Mouse (Mus musculus) heart, postnatal 14 days (tissue): Measurements from ENCODE around the gene A730049H05Rik. TPM values are rescaled to one million over a fixed set of nuclear protein-coding genes. Genes with fewer than 3 reads are reported as not detected.

Experiments used
- DNase-seq, 2 experiments: peaks; one replicate each; pipeline ENCODE4 v3.0.0; 2021 to 2022
- intact Hi-C: fragments of 180-260 bp; cut with DNase I; formaldehyde crosslinking; loops from one replicate; pipeline ENCODE4 v1.15.1; 2025
- total RNA-seq, 2 experiments: library from RNA; stranded (reverse); gene quantifications; 2 replicates each; pipeline ENCODE4 v1.2.3; 2021

The A730049H05Rik gene
- total RNA-seq, 2 experiments from 2014 or later, result 0.12 to 0.22 TPM

DNA sequence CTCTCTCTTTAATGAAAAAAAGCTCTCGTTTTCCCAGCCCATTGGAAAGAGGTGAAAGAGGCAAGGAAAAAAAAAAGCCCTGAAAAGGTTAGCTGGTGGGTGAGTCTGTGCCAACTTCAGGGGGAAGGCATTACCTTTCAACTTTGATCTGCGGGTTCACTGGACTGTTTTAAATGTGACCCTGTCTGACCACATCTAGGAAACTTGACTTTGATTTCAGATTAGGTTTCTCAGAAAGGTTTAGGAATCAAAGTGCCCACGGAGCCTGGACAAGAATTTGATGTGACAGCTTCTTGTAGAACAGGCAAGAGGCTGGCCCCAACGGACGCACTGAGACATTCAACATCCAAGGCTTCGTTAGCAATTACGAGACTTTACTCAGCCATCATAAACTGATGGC lies 7.7 kb downstream of the A730049H05Rik start:
- DNase-seq, result no peak
- intact Hi-C loops, result no loop called here

DNA sequence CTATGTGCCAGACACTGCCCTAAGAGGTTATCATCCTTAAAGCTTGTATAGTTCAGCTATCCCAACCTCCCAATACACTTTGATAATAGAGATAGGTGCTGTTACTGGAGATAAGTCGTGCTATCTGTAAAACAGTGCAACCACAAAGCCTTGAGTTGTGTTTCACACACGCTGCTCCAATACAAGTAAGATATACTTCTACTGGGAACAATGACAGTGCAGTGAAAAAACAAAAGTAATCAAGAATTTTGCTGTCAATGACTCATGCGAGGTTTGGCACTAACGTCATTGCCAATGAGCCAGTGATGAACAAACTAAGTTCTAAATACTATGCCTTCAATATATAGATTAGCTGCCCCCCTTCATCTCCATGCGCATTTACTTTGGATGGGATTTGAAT lies 10.3 kb downstream of the A730049H05Rik start:
- DNase-seq, result no peak
- intact Hi-C loops, result no loop called here

DNA sequence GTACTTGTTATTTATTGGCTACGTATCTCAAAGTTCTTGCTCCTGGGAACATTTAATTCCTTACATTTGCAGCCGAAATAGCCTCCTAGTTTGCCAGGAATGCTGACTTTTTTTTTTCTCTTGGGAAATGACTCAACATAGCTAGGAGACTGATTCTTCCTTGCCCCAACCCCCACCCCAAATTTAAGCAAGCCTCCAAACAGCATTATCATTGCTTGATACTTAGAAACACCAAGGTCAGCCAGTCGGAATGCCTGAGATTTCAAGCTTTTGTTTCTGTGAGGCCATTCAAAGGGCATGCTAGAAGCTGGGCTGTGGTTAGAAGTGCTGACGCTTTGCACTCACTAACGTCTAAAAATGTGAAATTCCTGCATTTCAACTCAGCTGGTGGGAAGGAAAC lies 11.1 kb downstream of the A730049H05Rik start:
- DNase-seq, result no peak
- intact Hi-C loops, result no loop called here

DNA sequence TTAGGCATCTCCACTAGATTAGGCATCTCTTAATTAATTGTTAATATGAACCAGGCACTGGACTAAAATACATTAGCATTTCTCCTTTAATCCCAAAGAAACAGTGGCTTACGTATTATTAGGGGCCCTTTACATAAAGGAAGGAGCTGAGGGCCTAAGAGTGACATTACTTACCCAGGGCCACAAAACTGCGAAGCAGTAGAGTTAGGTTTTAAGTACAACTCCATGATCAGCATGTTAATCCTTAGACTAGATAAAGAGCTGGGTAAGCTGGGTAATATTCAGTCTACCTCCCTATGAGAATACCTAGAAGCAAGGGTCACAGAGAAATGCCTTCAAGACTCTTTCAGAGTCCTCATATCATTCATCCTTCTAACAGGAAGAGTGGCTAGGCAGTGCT lies 12.9 kb downstream of the A730049H05Rik start:
- intact Hi-C loops, result no loop called here

DNA sequence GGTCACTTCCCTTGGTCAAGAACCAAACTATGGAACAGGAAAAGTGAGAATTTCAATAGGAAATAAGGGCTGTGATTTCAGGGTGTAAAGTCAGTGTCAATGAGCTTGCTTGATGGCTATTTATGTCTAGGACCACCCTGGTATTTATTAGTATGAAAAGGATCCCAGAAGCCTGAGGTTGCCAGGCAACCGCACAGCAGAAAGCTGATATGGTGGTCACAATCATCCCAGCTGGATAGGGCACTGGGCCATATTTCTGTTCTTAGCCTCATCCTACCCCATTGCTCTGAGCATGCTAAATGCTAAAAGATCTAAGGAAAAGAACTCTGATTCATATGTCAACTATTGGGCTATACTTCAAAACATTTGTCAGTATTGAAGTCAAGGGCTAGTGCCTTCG lies 14.8 kb downstream of the A730049H05Rik start:
- intact Hi-C loops, result no loop called here
- DNase-seq, result no peak

More for the DNA sequence above, 12.9 kb downstream of the A730049H05Rik start:
- DNase-seq, result no peak

DNA sequence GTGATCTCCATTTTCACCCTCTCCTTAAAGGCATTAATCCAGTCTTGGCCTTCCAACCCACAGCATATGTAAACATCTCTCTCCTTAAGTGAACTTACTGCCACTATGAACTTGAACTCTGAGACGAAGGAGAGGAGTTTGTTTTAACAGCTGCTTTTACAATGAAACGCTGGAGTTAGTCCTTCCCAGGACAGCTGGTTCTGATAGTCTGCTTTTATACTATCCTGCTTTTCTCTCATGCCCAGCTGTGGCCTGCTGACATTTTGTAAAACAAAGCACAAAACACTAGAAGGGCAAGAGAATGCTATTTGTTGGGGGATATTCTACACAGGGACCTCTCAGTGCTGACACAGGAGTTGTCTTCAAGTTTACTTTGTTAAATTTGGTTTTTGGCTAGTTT lies 25.7 kb downstream of the A730049H05Rik start:
- intact Hi-C loops, result no loop called here

DNA sequence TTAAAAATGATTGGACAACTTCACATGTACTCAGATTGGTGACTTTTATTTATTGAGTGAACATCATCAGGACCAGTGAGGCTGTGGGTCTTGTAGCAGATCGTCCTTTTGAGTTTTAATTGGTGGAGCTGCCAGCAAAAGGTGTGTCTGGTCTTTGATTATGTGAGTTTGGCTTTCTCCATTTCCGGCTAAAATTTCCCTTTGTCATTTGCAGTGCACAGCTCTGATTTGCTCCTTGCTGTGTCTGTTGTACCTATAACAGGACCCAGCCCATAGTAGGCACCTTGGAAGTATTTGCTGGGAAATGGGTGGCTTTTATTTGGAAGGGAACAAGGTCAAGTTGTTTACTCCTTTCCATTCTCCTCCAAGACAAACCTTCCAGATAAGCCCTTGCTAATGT lies 27.2 kb downstream of the A730049H05Rik start:
- DNase-seq, result no peak
- intact Hi-C loops, result no loop called here

More for the DNA sequence above, 25.7 kb downstream of the A730049H05Rik start:
- no peak for DNase-seq

DNA sequence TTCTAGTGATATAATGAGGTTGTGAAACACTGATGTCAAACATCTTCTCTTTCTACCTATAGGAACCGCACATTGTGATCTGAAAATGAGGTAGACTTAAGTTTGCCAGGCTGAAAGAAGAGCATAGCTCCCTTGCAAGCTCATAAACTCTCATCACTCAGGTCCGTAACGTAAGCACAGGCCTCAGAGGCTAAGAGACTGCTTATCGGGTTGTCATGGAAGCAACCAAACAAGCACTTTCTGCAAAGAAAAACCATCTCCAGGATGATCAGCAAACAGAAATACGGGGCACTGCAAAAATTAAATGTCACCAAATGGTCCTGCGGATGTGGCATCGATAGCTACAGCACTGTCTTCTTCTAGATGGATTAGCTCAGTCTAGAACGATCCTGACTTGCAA lies 29.6 kb downstream of the A730049H05Rik start:
- intact Hi-C loops, result no loop called here
- no peak for DNase-seq

DNA sequence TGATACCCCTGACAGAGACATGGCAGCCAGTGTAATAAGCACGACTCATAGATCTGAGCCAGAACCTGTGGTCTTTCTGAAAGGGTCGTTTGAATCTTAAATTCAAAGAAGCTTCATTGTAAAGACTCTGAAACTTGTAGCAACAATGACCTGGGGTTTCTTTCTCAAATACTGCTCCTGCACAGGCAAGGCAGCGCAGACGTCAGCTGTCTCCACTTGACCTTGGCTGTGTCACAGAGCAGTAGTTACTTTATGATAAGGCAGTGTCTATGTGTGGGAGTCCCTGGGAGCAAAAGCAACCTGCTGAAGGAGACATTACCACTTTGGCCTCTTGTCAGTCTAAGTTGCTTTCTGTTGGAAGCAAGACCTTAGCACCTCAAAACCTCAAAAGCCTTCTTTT lies 30.3 kb downstream of the A730049H05Rik start:
- intact Hi-C loops, result no loop called here
- DNase-seq, result no peak

DNA sequence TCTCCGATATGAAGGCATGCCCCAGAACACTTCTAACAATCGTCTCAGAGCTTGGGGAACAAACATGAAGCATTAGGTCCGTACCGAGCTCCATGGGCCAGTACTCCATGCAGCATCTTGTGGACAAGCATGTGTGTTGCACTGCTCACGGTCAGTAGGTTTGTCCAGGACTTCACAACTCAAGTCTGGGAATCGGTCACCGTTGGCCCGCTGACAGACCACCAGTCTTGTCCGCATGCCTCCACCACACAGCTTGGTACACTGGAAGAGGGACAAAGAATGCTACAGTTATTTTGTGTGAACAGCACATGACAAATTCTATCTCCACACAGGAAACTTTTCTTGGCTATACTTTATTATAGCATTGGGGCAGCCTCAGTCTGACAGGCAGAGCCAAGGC lies 32.9 kb downstream of the A730049H05Rik start:
- DNase-seq, result peak; percentile 41 to 55
- intact Hi-C loops, result no loop called here

DNA sequence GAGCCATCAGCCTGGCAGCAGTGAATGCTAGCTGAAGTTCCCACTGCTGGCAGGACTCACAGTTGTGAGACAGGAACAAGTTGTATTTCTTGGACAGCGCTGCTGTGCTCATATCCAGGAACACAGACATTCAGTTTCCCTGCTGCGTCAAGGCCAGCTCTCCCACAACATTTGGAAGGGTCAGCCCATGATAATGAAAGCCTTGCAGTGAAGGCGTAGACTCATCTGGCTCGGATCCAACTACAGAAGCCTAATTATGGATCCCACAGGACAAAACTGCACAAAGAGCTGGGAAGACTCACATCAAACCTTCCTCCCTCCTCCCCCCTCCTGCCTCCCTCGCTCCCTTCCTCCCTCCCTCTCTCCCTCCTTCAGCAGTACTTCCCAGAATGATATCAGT lies 34.0 kb downstream of the A730049H05Rik start:
- peak; percentile 81 to 82 for DNase-seq
- intact Hi-C loops, result loop anchor here (2.0 kb wide), 1 partner anchor 19 kb away; the partner anchor contains the start of gene Gm15737

DNA sequence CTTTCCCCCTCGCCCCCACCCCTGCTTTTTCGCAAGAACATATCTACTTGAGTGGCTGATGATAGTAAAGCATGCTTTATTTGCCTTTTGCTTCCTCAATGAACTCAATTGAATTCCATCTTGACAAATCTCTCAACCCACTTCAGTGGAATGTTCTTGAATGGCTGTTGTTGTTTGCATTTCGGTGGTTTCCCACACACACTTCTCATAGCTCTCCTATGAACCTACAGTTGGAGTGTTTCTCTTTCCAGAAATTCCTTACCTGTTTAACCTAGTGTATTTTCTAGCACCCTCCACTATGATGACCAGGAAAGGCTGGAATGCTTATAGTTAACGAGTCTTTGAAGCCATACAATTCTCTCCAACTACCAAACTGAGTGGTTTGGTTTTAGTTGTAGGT lies 38.6 kb downstream of the A730049H05Rik start:
- intact Hi-C loops, result no loop called here

DNA sequence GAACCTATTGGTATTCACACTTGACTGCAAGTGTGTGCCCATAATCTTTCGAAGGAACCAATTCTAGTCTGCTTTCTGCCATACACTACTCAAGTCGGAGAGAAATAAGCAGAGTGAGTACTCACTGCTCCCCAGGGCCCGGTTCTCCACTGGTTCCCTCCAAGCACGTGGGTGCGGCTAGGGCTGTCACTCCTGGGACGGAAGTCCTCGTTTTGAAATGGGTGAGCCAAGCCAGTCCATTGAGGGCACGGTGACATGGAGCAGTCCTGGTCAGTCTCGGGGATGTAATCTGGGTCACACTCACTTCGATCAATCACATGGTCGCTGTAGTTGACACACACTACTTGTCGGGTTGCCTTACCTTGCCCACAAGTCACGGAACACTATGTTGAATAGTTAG lies 41.5 kb downstream of the A730049H05Rik start:
- DNase-seq, result no peak
- intact Hi-C loops, result no loop called here

More for the DNA sequence above, 38.6 kb downstream of the A730049H05Rik start:
- DNase-seq, result no peak

DNA sequence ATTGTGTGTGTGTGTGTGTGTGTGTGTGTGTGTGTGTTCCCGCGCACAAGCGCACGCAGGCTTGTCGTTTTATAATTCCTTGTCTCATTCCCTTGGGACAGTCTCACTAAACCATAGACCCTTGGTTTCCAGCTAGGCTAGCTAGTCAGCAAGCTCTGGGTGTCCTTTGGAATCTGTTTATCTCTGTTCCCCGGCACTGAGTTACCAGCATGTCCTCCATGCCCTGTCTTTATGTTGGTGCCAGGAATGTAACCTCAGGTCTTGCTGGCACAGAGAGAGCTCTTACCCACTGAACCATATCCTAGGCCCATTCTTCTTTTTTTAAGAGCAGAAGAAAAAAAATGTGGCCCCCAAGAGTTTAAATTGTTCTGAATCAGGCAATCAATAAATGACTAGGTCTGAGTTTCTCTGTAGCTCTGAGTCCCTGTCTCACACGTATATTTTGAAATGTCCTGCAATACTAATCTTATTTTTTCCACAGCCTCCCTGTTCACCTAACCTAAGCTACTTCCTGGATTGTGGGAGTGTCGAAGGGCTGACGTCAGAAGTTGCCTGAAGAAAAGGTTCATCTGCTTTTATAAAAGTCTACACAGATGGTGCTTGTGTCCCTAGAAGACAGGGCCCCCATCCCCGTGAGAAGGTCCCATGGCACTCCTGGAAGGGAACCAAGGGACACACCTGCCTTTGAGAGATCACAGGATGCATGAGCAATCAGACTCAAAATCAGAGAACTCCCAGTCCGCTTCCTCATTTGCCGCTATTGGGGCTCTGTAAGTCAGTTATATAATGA lies 42.6 kb downstream of the A730049H05Rik start:
- intact Hi-C loops, result no loop called here
- DNase-seq, result no peak

DNA sequence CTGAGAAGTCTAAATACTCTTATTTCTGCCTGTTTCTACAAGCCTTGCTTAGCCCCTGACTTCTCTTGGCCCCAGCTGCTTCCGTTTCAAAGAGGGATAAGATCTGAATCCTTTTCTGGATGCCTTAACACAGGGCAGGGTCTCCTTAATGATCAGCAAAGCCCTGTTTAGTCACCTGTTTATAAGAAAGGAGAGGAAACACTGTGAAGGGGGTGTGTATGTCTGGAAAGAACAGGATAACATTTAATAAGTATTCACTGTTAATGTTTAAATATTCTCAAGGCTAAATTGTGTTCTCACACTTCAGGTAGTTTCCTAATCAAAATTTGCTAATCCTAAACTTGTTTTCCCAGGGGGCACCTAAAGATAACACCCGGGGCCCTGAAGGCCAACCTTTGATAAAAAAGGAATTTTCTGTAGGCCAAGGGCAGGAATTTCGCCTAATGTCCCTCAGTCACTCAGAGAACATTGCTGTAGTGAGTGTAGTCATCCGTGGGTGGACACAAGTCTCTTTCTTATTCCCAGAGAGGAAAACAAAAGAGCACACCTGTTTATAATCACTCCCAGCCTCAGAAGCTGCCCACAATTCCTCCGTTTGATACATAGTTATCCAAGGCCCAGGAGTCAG lies 44.1 kb downstream of the A730049H05Rik start:
- DNase-seq, result no peak
- intact Hi-C loops, result no loop called here

DNA sequence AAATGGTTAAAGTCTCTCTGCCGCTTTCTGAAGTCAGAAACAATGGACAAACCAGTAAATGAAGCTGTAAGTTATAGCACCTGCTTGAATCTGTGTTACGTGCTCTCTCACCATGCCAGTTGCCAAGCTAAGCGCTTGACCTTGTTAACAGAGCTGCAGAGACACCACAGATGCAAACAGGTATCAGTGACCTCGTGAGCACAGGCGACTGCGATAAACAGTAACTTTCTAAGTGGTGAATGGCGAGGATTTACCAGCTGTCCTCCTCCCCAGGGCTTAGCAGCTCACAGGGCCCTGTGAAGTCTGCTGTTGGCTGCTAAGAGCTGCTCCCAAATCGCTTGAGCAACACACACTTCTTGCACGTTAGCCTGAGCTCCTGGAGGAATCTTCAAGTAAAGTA lies 46.3 kb downstream of the A730049H05Rik start:
- DNase-seq, result no peak
- intact Hi-C loops, result no loop called here

DNA sequence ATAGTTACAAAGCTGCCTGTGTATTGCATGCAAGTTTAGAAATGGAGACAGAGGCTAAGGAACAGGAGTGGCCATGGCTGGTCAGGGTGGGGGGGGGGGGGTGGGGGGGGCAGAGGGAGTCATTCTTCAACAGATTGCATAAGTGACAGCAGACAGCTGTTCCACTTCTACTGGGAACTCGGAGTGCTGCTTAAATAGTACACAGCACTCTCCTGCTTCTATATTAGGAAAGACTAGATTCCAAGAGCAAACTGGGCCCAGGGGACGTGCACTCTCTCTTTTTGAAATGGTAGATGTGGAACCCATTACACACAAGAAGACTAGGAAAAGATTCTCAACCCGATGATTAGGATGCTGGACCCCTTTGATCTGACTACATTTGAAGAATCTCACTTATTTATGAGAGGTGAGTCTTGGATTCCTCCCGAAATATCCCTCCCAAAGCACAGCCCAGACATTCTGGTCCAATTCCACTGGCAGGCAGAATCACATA lies 52.9 kb downstream of the A730049H05Rik start, which contains the start of gene Gm15737:
Gene Gm15737 (plus strand): TSS at position 269 of the 493 bp plus-strand sequence.
- intact Hi-C loops, result loop anchor here (2.0 kb wide), 1 partner anchor 18 kb away; no protein-coding TSS in a partner anchor
- DNase-seq, result peak; percentile 63 to 68

DNA sequence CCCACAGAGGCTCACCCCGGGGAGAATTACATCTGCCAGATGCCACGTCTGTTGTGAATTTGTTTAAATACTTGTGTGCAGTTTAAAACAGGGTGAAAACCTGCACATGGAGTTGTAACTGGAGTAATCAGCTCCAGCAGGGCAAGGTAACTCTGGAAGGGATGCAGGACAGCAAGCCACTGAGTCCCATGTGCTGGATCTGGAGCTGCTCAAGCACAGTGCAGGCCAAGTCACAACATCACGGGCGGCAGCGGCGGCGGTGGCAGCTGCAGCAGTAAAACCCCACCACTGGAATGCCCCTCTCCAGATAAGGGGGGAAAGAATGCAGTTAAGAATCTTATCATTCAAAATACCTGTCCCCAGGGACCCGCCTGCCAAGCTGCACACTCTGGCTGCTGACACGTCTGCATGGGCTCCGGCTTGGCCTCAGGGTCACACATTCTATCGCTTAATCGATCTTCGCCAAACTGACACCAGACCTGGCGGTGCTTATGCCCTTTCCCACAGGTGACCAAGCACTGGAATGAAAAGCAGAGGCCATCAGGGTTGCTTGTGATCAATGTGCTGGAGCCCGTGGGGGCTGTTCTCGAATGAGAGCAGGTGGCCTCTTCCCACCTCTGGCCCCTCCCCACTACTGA lies 53.4 kb downstream of the A730049H05Rik start:
- DNase-seq, result peak; percentile 44 to 53
- intact Hi-C loops, result loop anchor here (2.0 to 10.0 kb wide), 4 partner anchors 19 to 675 kb away; no protein-coding TSS in a partner anchor

DNA sequence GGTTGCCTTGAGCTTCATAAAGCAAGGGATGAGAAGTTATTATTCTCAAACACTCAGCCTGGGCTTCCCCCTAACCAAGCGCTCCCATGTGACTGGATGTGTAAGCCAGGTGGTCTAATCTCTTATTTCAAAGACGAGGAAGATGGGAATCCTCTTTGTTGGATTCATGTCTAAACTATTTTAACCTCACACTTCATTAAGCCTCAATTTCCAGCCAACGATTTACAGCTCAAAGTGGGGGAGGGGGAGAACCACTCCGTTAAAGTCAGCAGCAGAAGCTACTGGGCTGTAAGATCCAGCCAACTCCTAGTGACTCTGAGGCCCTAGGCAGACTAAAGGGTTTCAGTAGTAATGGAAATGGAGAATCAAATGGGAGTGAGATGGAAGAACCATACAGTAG lies 55.5 kb downstream of the A730049H05Rik start:
- intact Hi-C loops, result loop anchor here (5.0 to 10.0 kb wide), 3 partner anchors 85 to 673 kb away; no protein-coding TSS in a partner anchor
- no peak for DNase-seq

DNA sequence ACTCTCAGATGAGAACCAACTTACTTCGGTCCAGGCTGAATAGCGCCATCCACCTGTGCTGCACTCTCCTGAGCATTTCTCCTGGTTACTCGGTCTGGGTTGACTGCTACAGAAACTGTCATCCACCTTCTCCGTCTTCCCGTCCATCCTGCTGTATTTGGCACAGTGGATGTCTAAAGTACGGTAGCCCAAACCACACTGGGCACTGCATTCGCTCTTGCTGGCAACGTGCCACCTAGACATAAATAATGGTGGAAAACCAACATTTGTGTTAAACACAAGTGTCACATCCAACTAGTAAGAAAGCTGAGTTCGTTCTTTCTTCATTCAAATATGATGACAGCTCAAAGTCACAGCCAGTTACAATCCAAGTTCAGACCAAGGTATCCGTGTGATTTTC lies 56.5 kb downstream of the A730049H05Rik start:
- no peak for DNase-seq
- intact Hi-C loops, result loop anchor here (5.0 to 10.0 kb wide), 3 partner anchors 85 to 672 kb away; no protein-coding TSS in a partner anchor

DNA sequence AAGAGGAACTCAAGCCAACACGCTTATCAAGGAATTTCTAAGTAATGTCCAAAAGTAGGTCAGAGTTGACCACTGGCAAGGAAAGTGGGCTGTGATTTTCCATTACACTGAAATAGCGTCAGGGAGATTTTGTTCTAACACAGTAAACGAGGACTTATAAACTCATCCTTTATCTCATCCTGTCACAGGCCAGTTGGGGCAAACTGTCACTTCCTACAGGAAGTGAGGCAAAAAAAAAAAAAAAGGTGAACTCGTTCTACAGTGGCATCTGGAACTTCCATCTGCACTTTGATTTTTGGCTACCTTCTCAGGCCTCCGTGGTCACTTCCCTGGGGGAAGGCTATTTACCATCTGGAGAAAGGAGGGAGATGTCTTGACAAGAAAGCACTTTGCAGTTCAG lies 58.6 kb downstream of the A730049H05Rik start:
- intact Hi-C loops, result loop anchor here (2.0 to 10.0 kb wide), 4 partner anchors 68 to 670 kb away; partner anchors contain the start of gene Adamts9
- DNase-seq, result peak; percentile 30 to 41
